Mouse (Mus musculus) limb, embryonic 11.5 days (tissue): ENCODE measurements at regions not wholly inside any gene's neighbourhood (a gene's known extent, or its start where the extent isn't known, plus 50 kb on each side); places are given as distances from the start of the nearest gene placed in this dataset.

Experiments
- ATAC-seq: fragments of 200-750 bp; cut with Nextera tagmentation; 2 replicates; pipeline ENCODE4 v1.8.0; 2017; ENCODE audit warnings: low read depth; ENCODE audit not compliant: insufficient number of reproducible peaks, low FRiP score, low TSS enrichment
- DNase-seq: peaks from one replicate; pipeline ENCODE4 v3.0.0-alpha.2; 2015; ENCODE audit warnings: low spot score
- H3K27ac ChIP-seq: fragments of 300-500 bp; sonication (generic); replicated peaks from 2 replicates; pipeline ENCODE4 v1.5.1; 2014; ENCODE audit warnings: low read depth, mild to moderate bottlenecking, low read length
- H3K27me3 ChIP-seq: fragments of 300-500 bp; sonication (generic); 2 replicates; pipeline ENCODE4 v1.6.1; 2014; ENCODE audit warnings: mild to moderate bottlenecking, low read length, mixed read lengths; ENCODE audit not compliant: control insufficient read depth, insufficient read depth
- H3K36me3 ChIP-seq: fragments of 300-500 bp; sonication (generic); 2 replicates; pipeline ENCODE4 v1.6.1; 2014; ENCODE audit warnings: mild to moderate bottlenecking, low read length, moderate library complexity, mixed read lengths; ENCODE audit not compliant: control insufficient read depth, insufficient read depth
- H3K4me1 ChIP-seq: fragments of 300-500 bp; sonication (generic); 2 replicates; pipeline ENCODE4 v1.6.1; 2014; ENCODE audit warnings: low read length, mixed read lengths; ENCODE audit not compliant: control insufficient read depth, insufficient read depth
- H3K4me2 ChIP-seq: fragments of 300-500 bp; sonication (generic); 2 replicates; pipeline ENCODE4 v1.6.1; 2014; ENCODE audit warnings: low read depth, mild to moderate bottlenecking, moderate library complexity; ENCODE audit not compliant: severe bottlenecking
- H3K4me3 ChIP-seq: fragments of 300-500 bp; sonication (generic); 2 replicates; pipeline ENCODE4 v1.5.1; 2014; ENCODE audit warnings: low read depth, low read length
- H3K9ac ChIP-seq: fragments of 300-500 bp; sonication (generic); 2 replicates; pipeline ENCODE4 v1.6.1; 2014; ENCODE audit warnings: mild to moderate bottlenecking, low read length
- H3K9me3 ChIP-seq: fragments of 300-500 bp; sonication (generic); 2 replicates; pipeline ENCODE4 v1.6.1; 2016; ENCODE audit warnings: low read length; ENCODE audit not compliant: control insufficient read depth
- WGBS: fragments of 180-500 bp; shearing (Covaris S2); extraction: QIAGEN DNeasy Blood & Tissue Kit; methylation state at CpG from one replicate; pipeline ENCODE4 v1.1.7; 2014; 5-methylcytosine and 5-hydroxymethylcytosine counted together

GRCm38 (mm10) chr3:143614004-143614403 is 591.0 kb downstream of the Lmo4 start:
- DNase-seq (no peak), ATAC-seq (no peak)
- H3K9ac ChIP-seq = no peak overlapping the region
- WGBS = 93% methylated on average over 3 of the region's 3 CpGs
- H3K27ac ChIP-seq = no peak overlapping the region
- no peaks in the 10 kb centered on the region for H3K36me3 ChIP-seq
- H3K4me2 ChIP-seq = no peak overlapping the region
- H3K4me3 ChIP-seq = no peak overlapping the region
- no peaks in the 10 kb centered on the region for H3K27me3 ChIP-seq
- no peaks in the 10 kb centered on the region for H3K9me3 ChIP-seq
- peaks cover 3% of the 10 kb centered on the region for H3K4me1 ChIP-seq

- no peak for ATAC-seq
- no peak overlapping the region for H3K27ac ChIP-seq
- no peak for DNase-seq
- H3K27me3 ChIP-seq = no peaks in the 10 kb centered on the region
- no peaks in the 10 kb centered on the region for H3K36me3 ChIP-seq
- no peaks in the 10 kb centered on the region for H3K9me3 ChIP-seq
- H3K9ac ChIP-seq = no peak overlapping the region
- peaks cover 3% of the 10 kb centered on the region for H3K4me1 ChIP-seq
- H3K4me3 ChIP-seq = no peak overlapping the region
- 9% methylated on average over 2 of the region's 2 CpGs for WGBS
- no peak overlapping the region for H3K4me2 ChIP-seq
These were observed 595.3 kb downstream of the Lmo4 start for GRCm38 (mm10) chr3:143609673-143610072.

- no peak overlapping the region for H3K27ac ChIP-seq
- H3K27me3 ChIP-seq = no peaks in the 10 kb centered on the region
- H3K36me3 ChIP-seq = no peaks in the 10 kb centered on the region
- WGBS = 41% methylated on average over 2 of the region's 2 CpGs
- H3K4me2 ChIP-seq = no peak overlapping the region
- H3K9me3 ChIP-seq = no peaks in the 10 kb centered on the region
- ATAC-seq (no peak), DNase-seq (peak; percentile 56)
- no peak overlapping the region for H3K4me3 ChIP-seq
- no peak overlapping the region for H3K9ac ChIP-seq
- peaks cover 3% of the 10 kb centered on the region; the same call in 1 of the 2 replicates for H3K4me1 ChIP-seq
These were observed 605.9 kb downstream of the Lmo4 start for GRCm38 (mm10) chr3:143599120-143599519.

GRCm38 (mm10) chr3:143596949-143597593 is 607.9 kb downstream of the Lmo4 start:
- 7% methylated on average over 11 of the region's 11 CpGs for WGBS
- H3K27me3 ChIP-seq = no peaks in the 10 kb centered on the region
- DNase-seq (no peak), ATAC-seq (no peak)
- H3K36me3 ChIP-seq = no peaks in the 10 kb centered on the region
- peaks cover 3% of the 10 kb centered on the region; the same call in 1 of the 2 replicates for H3K4me1 ChIP-seq
- H3K4me3 ChIP-seq = no peak overlapping the region
- no peak overlapping the region for H3K27ac ChIP-seq
- no peak overlapping the region for H3K9ac ChIP-seq
- no peak overlapping the region for H3K4me2 ChIP-seq
- no peaks in the 10 kb centered on the region for H3K9me3 ChIP-seq

- 43% methylated on average over 5 of the region's 5 CpGs for WGBS
- no peaks in the 10 kb centered on the region for H3K27me3 ChIP-seq
- 0 out of 2 replicates have a peak, but pooled peaks have one; percentile 54 for ATAC-seq
- no peak overlapping the region for H3K4me3 ChIP-seq
- H3K9ac ChIP-seq = no peak overlapping the region
- H3K9me3 ChIP-seq = no peaks in the 10 kb centered on the region
- H3K36me3 ChIP-seq = no peaks in the 10 kb centered on the region
- H3K4me2 ChIP-seq = no peak overlapping the region
- peak; percentile 41 for DNase-seq
- peaks cover 3% of the 10 kb centered on the region; the same call in 1 of the 2 replicates for H3K4me1 ChIP-seq
- no peak overlapping the region for H3K27ac ChIP-seq
These were observed 608.9 kb downstream of the Lmo4 start for GRCm38 (mm10) chr3:143596011-143596683.

GRCm38 (mm10) chr3:143595081-143595480 is 609.9 kb downstream of the Lmo4 start:
- ATAC-seq = no peak
- no peaks in the 10 kb centered on the region for H3K27me3 ChIP-seq
- 80% methylated on average over 2 of the region's 2 CpGs for WGBS

GRCm38 (mm10) chr3:143594676-143595075 is 610.3 kb downstream of the Lmo4 start:
- Histone ChIP-seq H3K4me2 (no peak overlapping the region), H3K27ac (no peak overlapping the region), H3K9ac (no peak overlapping the region), H3K4me3 (no peak overlapping the region), H3K4me1 (peaks cover 3% of the 10 kb centered on the region; the same call in 1 of the 2 replicates), H3K36me3 (no peaks in the 10 kb centered on the region), H3K27me3 (no peaks in the 10 kb centered on the region), H3K9me3 (no peaks in the 10 kb centered on the region)
- no peak for DNase-seq
- 46% methylated on average over 7 of the region's 7 CpGs for WGBS
- no peak for ATAC-seq

More at GRCm38 (mm10) chr3:143595081-143595480, 609.9 kb downstream of the Lmo4 start:
- Histone ChIP-seq H3K27ac (no peak overlapping the region), H3K4me2 (no peak overlapping the region), H3K9ac (no peak overlapping the region), H3K4me3 (no peak overlapping the region), H3K36me3 (no peaks in the 10 kb centered on the region), H3K4me1 (peaks cover 3% of the 10 kb centered on the region; the same call in 1 of the 2 replicates), H3K9me3 (no peaks in the 10 kb centered on the region)
- DNase-seq = no peak

GRCm38 (mm10) chr3:143586653-143587052 is 618.4 kb downstream of the Lmo4 start:
- DNase-seq (no peak), ATAC-seq (no peak)
- H3K27ac ChIP-seq = no peak overlapping the region
- no peaks in the 10 kb centered on the region for H3K27me3 ChIP-seq
- 0 out of 2 replicates have a peak, but pooled peaks cover 3% of the 10 kb centered on the region for H3K4me1 ChIP-seq
- WGBS = 82% methylated on average over 5 of the region's 5 CpGs
- H3K36me3 ChIP-seq = no peaks in the 10 kb centered on the region
- no peak overlapping the region for H3K9ac ChIP-seq
- no peak overlapping the region for H3K4me3 ChIP-seq
- no peaks in the 10 kb centered on the region for H3K9me3 ChIP-seq
- no peak overlapping the region for H3K4me2 ChIP-seq
